Mouse (Mus musculus): ENCODE results near the gene Zfp383.
"Not testable (repeated sequence)": the region's sequence is repeated elsewhere in the genome, so short reads cannot be mapped to it uniquely, and the experiment has no call there.

Gene Zfp383

DNA sequence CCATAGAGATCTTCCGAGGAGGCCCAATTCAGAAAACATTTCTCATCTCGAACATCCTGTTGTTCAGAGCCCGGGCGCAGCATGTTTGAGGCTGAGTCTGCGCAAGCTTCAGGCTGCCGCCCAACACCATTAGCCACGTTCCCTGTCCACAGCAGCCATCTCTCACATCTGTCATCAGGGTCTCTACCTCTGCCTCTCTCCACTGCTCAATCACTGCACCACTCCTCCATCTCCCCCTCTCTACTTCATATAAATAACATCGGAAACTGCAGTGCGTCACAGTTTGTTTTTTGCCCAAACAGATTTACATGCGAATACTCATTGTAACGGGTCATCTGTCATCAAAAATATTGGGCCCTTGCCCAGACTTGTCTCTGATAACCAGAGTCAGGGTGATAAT, 33.0 kb downstream of the Zfp383 start:
- no peak for DNase-seq (ENCODE audit: low read depth)

- no peak for DNase-seq (ENCODE audit: low read depth)
These were observed 34.7 kb downstream of the Zfp383 start for GRCm38 (mm10) chr7:29942740-29943139.

DNA sequence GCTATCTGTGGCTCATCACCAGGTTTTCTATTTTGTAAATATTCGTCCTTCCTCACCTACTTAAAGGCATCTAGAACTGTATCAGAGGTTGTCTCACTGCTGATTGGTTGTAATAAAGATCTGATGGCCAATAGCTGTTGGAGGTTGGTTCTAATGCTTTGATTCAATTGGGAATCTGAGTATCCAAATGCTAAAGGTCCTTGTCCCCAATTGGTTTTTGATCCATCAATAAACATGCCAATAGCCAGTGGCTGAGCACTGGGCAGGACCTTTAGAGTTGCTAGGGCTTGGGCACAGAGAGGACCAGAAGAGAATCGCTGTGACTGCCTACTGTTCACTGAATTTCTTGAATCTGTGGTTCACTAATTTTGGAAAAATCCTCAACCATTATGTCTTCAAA, 35.7 kb downstream of the Zfp383 start:
- no peak for DNase-seq (ENCODE audit: low read depth)

- DNase-seq (ENCODE audit: low read depth) = no peak
These were observed 36.2 kb downstream of the Zfp383 start for GRCm38 (mm10) chr7:29944201-29944600.

- no peak for DNase-seq (ENCODE audit: low read depth)
These were observed 45.1 kb downstream of the Zfp383 start for GRCm38 (mm10) chr7:29953086-29953485.

- DNase-seq (ENCODE audit: low read depth) = peak; percentile 89
These were observed 45.7 kb downstream of the Zfp383 start, which contains the start of gene Zfp74 for GRCm38 (mm10) chr7:29953513-29954401. Gene Zfp74 (minus strand): TSS chr7:29954089.

GRCm38 (mm10) chr7:29954731-29955130, 46.7 kb downstream of the Zfp383 start:
- peak; percentile 83 for DNase-seq (ENCODE audit: low read depth)

GRCm38 (mm10) chr7:29956257-29956656, 48.2 kb downstream of the Zfp383 start:
- DNase-seq (ENCODE audit: low read depth) = no peak

DNA sequence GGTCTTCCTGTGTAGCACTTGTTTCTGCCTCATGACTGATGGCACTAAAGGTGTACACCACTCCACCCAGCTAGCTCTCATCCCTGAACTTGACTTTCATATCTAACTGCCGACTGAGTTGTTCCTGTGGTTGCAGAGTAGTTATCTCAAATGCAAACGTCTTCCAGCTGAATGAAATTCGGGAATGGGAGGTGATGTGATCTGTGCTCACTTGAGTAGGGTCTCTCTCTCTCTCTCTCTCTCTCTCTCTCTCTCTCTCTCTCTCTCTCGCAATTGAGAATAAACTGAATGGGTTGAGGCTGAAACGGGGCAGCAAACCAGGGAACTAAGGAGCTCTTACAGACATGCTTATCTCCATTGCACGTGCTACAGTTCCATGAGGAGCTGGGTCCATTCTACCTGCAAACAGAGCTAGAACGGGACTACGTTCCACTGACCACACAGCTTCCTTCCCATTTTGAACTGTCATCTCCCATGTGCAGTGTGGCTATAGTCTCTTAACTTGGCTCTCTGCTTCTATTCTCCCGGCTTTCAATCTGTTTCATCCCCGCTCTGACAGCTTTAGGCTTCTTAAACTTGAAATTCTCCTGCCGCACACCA, 50.2 kb downstream of the Zfp383 start:
- DNase-seq (ENCODE audit: low read depth) = no peak

DNA sequence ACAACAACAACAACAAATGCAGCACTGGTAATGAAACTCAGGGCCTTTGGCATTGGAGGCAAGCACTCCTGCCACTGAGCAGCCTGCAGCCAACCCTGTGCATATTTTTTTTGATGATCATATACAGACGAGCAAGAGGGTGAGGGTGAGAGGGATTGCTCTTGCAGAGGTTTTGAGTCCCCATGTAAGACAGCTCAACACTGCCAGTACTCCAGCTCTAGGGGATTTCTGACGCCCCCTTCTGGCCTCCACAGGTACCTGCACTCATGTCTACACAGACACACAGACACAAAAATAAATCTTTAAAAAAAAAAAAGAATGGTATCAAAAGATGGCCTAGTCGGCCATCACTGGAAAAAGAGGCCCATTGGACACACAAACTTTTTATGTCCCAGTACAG, 51.0 kb downstream of the Zfp383 start:
- DNase-seq (ENCODE audit: low read depth) = no peak

GRCm38 (mm10) chr7:29965115-29965810, 57.2 kb downstream of the Zfp383 start:
- not testable (repeated sequence) for DNase-seq (ENCODE audit: low read depth)
